ENCODE assay signal across 17 mouse cellular contexts in genomic region chrX:139808501-139808900, GRCm38 (mm10). TPM values are rescaled to one million over a fixed set of nuclear protein-coding genes. Genes with fewer than 3 reads are reported as not detected.
DNase-seq lines count a peak whose midpoint lies in the region; ATAC-seq lines count a peak whose summit lies in the region.
"Had no signal": no experiment of that assay in that cellular context is flagged by ENCODE, and none has a peak within 500 bp of the region (broad histone marks: within the 10 kb centered on the region; RNA-seq: fewer than 3 reads in every experiment).

No protein-coding gene starts in this region.

- H3K4me1 ChIP-seq in intestine, embryonic 14.5 days (replicated peaks; ENCODE audit: control insufficient read depth, insufficient read depth, low read length): no peaks in the 10 kb centered on the region
- no peaks in the 10 kb centered on the region for H3K4me1 ChIP-seq in forebrain, embryonic 13.5 days
- H3K4me1 ChIP-seq: neural tube, embryonic 15.5 days had no signal

- peaks cover 4% of the 10 kb centered on the region; the same call in 1 of the 2 replicates for H3K27me3 ChIP-seq in intestine, embryonic 14.5 days (replicated peaks; ENCODE audit: control insufficient read depth, insufficient read depth, low read length)
- no peaks in the 10 kb centered on the region for H3K27me3 ChIP-seq in forebrain, embryonic 13.5 days

- no peak for DNase-seq in frontal cortex, postnatal 25 days (ENCODE audit: low spot score in 2 of 2)
- DNase-seq in layer of hippocampus, postnatal 10 days (ENCODE audit: low spot score in 2 of 2): peak; percentile 8 to 20
- DNase-seq in layer of hippocampus, adult 8-10 months (ENCODE audit: low spot score in 2 of 2): no peak
- DNase-seq in cerebellum, adult 11-12 months: peak; percentile 60
- no peak for DNase-seq in intestine, embryonic 14.5 days (ENCODE audit: low spot score)
- no peak for DNase-seq in gastrocnemius, postnatal 25 days
- DNase-seq: adrenal gland, adult 8-10 months had no signal

- WGBS in intestine, embryonic 14.5 days: 82% methylated on average over 10 of the region's 10 CpGs
- WGBS in forebrain, embryonic 13.5 days: 85% methylated on average over 10 of the region's 10 CpGs

- no peaks in the 10 kb centered on the region for H3K36me3 ChIP-seq in intestine, embryonic 14.5 days (ENCODE audit: control insufficient read depth, insufficient read depth, low read length)
- no peaks in the 10 kb centered on the region for H3K36me3 ChIP-seq in forebrain, embryonic 13.5 days (ENCODE audit: poor library complexity, severe bottlenecking)
- H3K36me3 ChIP-seq: limb, embryonic 13.5 days; neural tube, embryonic 15.5 days had no signal

- no peak overlapping the region for H3K9ac ChIP-seq in intestine, embryonic 14.5 days (ENCODE audit: low read length)
- no peak overlapping the region for H3K9ac ChIP-seq in forebrain, embryonic 13.5 days
- H3K9ac ChIP-seq: limb, embryonic 13.5 days; neural tube, embryonic 15.5 days had no signal

- 0 out of 2 replicates have a peak overlapping the region, but pooled peaks have one; percentile 16 for H3K27ac ChIP-seq in intestine, embryonic 14.5 days (ENCODE audit: low read depth)
- H3K27ac ChIP-seq in forebrain, embryonic 13.5 days: no peak overlapping the region
- H3K27ac ChIP-seq: limb, embryonic 13.5 days; neural tube, embryonic 15.5 days had no signal

- no peaks in the 10 kb centered on the region for H3K9me3 ChIP-seq in intestine, embryonic 14.5 days (ENCODE audit: control insufficient read depth, low read length)
- no peaks in the 10 kb centered on the region for H3K9me3 ChIP-seq in forebrain, embryonic 13.5 days (replicated peaks)
- H3K9me3 ChIP-seq: limb, embryonic 13.5 days; neural tube, embryonic 15.5 days had no signal

- no peak overlapping the region for H3K4me3 ChIP-seq in intestine, embryonic 14.5 days (ENCODE audit: low read depth, low read length)
- H3K4me3 ChIP-seq in forebrain, embryonic 13.5 days: no peak overlapping the region
- H3K4me3 ChIP-seq: limb, embryonic 13.5 days; neural tube, embryonic 15.5 days had no signal

- peak; percentile 38; the same call in 1 of the 2 replicates for ATAC-seq in frontal cortex, adult (ENCODE audit: low TSS enrichment)
- no peak for ATAC-seq in intestine, embryonic 14.5 days (replicated peaks; ENCODE audit: low FRiP score, low TSS enrichment, low read depth)
- ATAC-seq in forebrain, embryonic 13.5 days: no peak

- H3K4me2 ChIP-seq in intestine, embryonic 14.5 days (ENCODE audit: low read length): no peak overlapping the region
- H3K4me2 ChIP-seq in forebrain, embryonic 13.5 days: no peak overlapping the region
- H3K4me2 ChIP-seq: limb, embryonic 13.5 days; neural tube, embryonic 15.5 days had no signal

RNA-seq across cellular contexts. Expression of gene Cldn2, which starts 7.9 kb away (rescaled TPM):
- 1 to 10 TPM in 1 of 2 experiments, under 1 TPM in 1; 0.91 to 3.1 TPM for total RNA-seq in layer of hippocampus, postnatal 10 days (2021)
- 1 to 10 TPM in 1 of 4 experiments, under 1 TPM in 3; 0.58 to 1.2 (median 0.86) TPM for total RNA-seq in layer of hippocampus, adult 8-10 months (2022)
- 5.1 and 8.7 TPM in 2 replicates for polyA plus RNA-seq in intestine, embryonic 14.5 days (2014; fragmentation: Nextera tagmentation; extraction: Ambion mirVana)
- total RNA-seq in gastrocnemius, postnatal 25 days (2021): not detected
- 0.14 and 0.34 TPM in 2 replicates for polyA plus RNA-seq in forebrain, embryonic 13.5 days (2015; fragmentation: Nextera tagmentation; extraction: Ambion mirVana)
- total RNA-seq: heart, adult 8-10 months; heart, postnatal 25 days; megakaryocyte progenitor cell, adult 5-6 weeks; monocyte, adult 5-6 weeks had no signal

RNA-seq across cellular contexts. Expression of gene Ripply1, which starts 26.3 kb away (rescaled TPM):
- total RNA-seq in layer of hippocampus, postnatal 10 days (2021): not detected
- not detected for total RNA-seq in layer of hippocampus, adult 8-10 months (2022)
- polyA plus RNA-seq in intestine, embryonic 14.5 days (2014; fragmentation: Nextera tagmentation; extraction: Ambion mirVana): not detected in 2 replicates
- not detected for total RNA-seq in gastrocnemius, postnatal 25 days (2021)
- not detected in 2 replicates for polyA plus RNA-seq in forebrain, embryonic 13.5 days (2015; fragmentation: Nextera tagmentation; extraction: Ambion mirVana)
- total RNA-seq: adrenal gland, adult 8-10 months; heart, adult 8-10 months; heart, postnatal 25 days; megakaryocyte progenitor cell, adult 5-6 weeks; monocyte, adult 5-6 weeks had no signal
- polyA plus RNA-seq: testis, adult 2 months; urinary bladder, adult 2 months had no signal

Comparison
In these comparisons a context has a peak if more than half of its experiments do, and no peak if none do; other contexts are left out.
1. DNase-seq: peak in layer of hippocampus, postnatal 10 days (2 of 2) and cerebellum, adult 11-12 months (single experiment); none in frontal cortex, postnatal 25 days (0 of 2), layer of hippocampus, adult 8-10 months (0 of 2), intestine, embryonic 14.5 days (single experiment) and gastrocnemius, postnatal 25 days (single experiment).